Mouse (Mus musculus) urinary bladder, adult 2 months (tissue): ENCODE measurements around the gene 1700102P08Rik. TPM values are rescaled to one million over a fixed set of nuclear protein-coding genes. Genes with fewer than 3 reads are reported as not detected.

Experiments used
- DNase-seq: peaks from one replicate; pipeline ENCODE4 v3.0.0; 2022; ENCODE audit warnings: low spot score
- polyA plus RNA-seq: library from polyadenylated mRNA; depleted of rRNA; stranded (reverse); fragments of >200 nt; gene quantifications from 2 replicates; pipeline ENCODE4 v1.2.3, GENCODE M21; 2012

Gene 1700102P08Rik
- polyA plus RNA-seq, 1 experiment: 0.39 TPM

DNA sequence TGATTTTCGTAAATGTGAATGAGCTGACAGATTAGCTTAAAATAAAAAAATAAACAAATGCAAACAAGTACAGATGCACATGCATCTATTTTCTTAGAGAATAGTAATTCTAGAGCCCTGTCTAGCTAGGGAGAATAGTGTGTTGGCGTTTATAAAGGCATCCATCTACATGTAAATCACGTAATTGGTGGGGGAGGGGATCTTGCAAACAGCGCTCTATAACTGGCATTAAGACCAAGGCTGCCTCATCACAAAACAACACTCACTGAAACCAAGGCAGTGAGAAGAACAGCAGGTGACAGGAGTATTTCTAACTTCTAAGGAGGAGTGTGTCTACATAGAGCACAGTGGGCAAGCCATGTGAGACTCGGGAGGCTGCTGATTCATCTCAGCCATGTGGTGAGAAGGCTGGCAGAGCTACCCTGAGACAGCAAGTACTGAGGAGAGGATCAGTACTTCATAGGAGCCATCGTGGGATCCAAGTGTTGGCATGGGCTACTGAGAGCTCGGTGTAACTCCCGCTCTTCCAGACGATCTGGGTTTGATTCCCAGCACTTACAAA is 18.9 kb downstream of the 1700102P08Rik start:
- DNase-seq: no peak

DNA sequence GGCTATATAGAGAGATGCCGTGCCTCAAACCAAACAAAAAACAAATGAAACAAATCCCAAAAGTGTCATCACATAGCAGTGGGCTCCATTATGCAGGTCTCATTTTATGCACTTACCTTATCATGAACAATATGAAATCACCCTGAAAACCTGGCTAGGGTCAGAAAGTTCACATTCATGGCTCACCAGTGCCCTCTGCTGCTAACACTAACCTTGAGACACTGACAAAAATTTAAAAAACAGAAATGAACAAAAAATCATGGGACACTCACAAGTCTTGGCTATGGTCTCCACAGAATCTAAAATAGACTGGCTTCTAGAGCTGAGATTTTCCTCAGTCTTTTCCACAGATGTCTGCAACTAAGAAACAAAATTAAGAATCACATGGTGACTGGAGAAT is 19.6 kb downstream of the 1700102P08Rik start:
- no peak for DNase-seq

DNA sequence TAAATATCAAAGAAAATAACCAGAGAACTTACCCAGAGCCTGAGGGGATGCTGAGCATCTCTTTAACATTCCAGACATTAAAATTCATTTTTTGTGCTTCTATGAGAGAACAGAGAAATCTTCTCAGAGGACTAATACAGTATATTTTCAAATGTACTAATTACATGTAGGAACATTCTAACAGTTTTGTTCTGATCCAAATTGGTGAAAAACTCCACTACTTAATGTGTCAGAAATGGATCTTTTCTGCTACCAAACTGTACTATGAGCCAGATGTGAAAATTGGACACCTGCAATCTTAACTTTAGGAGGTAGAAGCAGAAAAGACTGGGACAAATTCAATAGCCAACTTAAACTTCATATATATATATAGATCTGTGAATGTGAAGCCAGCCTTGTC is 35.8 kb downstream of the 1700102P08Rik start, which contains the start of gene Ccdc36:
Gene Ccdc36 (minus strand): TSS at position 101 of the 400 bp plus-strand sequence.
- DNase-seq: no peak

DNA sequence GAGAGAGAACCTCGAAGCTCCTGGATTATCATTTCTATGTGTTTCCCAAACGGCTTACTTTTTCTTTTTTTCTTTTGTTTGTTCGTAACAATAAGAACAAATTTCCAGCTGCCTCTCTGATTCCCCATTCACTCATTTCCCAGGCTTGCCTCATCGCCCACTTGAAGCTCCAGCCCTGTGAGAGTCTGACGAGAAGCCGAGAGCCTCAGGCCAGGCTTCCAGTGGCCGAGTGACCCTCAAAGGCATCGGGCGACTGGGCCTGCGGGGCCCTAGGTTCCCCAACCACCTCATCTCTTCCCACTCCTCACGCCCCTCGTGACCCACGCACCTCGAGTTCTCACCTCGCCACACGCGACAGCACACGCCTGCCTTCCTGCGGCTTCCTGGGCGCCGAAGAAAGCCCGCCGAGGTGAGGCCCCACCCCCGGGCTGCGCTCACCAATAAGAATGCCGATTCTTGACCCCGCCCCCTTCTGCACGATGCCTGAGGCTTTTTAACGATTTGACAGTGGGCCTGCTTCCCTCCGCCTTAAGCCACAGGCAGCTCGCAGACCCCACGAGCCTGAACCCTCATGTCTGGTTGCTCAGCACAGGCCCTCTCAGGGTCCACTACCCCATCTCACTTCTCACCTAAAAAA is 38.9 kb downstream of the 1700102P08Rik start:
- no peak for DNase-seq

DNA sequence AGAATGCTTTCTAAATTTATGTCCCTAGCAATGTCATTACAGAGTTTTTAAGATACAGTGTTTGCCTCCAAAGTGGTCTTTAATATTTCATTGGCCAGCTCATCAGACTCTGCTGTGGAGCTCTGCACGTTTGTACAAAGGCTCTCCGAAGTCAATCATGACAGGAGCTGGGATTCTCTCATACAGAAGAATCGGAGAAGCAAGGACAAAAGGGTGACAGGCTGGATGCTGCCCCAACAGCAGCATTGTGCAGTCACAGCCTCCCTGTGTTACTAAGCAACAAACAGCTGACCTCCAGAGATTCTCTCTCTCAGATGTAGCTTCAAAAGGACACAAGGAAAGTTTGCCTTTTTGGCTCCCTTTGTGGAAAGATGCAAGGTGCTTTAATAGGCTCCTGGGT is 43.6 kb downstream of the 1700102P08Rik start, which contains the start of gene BC048562:
Gene BC048562 (plus strand): TSS at position 301 of the 400 bp plus-strand sequence.
- no peak for DNase-seq

DNA sequence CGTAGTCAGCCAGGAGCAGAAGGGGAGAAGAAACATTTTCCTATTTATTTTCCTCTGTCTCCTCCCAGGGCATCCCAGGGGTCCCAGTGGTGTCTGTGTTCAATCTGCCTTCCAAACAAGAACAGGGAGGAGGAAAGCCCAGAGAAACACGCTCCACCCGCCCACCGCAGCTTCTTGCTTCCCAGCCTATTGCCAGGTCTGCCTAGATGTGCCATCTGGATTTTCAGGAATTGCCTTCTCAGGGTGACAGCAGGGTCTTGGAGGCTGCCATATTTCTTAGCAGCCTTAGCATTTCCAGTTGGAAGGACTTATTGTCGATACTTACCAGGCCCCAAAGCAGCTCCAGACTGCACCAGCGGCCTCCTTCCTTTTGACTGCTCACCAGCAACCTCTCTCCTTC is 46.6 kb downstream of the 1700102P08Rik start:
- DNase-seq: no peak

DNA sequence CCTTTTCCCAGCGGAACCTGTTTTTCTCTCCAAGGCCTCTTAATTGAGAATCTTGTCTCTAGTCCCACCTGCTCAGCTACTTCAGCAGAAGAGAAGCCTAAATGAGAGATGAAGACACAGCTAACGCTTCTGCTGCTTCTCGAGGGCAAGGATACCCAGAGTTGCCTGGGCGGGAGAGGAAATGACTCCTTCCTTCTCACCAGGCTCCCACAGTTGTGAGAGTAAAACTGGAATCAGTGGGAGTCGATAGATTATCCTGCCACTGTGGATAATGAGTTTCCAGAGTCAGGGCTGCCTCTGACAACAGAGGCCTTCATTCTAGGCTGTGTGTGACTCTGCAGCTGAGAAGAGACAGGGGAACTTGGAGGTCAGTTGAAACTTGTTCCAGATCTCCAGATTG is 47.9 kb downstream of the 1700102P08Rik start:
- DNase-seq: no peak

DNA sequence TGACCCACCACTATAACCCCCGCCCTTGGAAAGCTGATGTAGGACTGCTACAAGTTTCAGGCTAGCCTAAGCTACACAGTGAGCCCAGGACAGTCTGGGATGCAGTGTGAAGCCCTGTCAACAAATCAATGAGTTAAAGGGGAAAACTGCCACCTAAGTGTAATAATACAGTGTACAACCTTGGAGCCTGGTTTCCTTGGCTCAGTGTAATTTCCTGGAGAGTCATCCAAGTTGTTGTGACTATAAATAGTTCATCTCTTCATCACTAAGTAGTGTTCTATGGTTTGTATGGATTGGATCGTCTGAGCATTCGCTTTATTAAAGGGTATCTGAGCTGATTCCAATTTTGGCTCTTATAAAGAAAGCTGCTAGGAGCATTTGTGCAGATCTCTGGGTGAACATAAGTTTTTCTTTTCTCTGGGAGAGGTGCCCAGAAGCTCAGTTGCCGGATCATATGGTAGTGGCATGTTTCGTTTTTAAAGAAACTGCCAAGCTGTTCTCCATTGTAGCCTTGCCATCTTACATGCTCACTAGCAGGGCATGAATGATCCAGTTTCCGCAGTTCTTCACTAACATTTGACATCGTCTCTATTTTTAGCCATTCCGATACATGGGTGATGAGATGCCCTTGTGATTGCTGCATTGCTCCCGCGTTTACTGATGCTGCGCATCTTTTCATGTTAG is 48.8 kb downstream of the 1700102P08Rik start:
- DNase-seq: no peak

DNA sequence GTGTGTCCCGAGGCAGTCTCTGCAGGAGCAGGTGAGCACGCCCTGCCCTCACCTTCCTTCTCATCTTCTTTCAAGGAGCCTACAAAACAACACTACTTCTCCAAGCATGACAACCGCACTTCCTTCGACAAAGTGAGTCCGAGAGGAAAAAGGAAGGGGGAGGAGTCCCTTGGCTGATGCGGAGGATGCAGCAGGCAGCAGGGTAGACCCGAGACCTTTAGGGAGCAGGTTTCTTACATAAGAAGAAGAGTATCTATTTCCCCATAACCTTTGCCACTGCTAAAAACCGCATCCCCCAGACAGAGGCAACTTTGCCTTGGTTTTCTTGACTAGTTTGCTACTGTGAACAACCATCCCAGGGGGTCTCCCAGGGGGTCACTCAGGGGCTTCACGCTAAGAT is 52.5 kb downstream of the 1700102P08Rik start:
- DNase-seq: no peak

DNA sequence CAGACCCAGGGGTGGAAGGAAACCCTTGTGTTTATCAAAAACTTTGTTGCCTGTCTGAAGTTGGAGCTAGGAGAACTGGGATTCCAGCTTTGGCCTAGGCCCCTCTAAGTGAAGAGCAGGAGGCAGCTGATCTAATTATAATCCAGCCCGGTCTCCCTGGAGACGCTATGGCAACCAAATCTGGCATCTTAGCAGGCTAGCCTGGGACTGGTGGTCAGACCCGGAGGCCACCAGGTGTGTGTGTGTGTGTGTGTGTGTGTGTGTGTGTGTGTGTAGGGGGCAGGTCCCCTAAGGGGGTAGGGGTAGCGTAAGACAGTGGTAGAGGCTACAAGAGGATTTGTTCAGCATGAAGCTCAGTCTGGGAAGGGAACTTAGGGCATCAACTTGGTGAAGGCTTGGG is 57.3 kb downstream of the 1700102P08Rik start:
- DNase-seq: no peak

DNA sequence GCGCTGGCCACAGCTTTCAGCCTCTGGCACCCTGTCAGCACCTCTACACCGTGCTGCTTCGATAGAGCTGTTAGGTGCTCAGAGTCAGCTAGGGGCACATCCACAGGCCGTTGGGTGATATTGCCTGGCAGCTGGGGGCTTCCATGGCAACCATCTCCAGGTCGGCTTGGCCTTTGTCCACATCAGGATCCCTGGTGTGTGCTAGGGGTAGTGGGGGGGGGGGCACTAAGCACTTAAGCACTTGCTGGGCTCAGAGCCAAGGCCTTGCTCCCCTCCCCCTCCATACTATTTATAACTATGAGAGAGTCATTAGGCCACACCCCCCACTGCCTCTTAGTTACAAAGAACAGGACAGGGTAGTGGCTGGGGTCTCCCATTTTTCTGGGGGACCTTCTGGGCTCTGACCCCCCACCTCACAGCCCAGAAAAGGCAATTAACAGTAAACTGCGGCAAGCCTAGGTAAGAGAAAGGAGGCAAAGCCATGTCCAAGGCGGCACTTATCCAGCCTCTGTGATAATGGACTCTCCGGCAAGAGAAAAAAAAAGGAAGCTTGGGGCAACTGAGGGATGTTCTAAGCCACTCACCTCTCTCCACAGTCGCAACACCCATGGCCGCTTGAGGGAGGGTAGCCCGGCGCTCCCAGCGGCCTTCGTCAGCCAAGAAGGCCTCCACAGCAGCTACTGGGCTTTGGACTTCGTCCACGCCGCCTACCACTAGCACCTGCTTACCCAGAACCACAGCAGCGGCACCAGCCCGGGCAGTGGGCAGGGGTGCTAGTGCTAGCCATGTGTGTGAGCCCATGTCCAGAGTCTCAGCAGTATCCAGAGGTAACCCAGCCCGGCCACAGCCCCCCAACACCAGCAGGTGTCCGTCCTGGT is 57.9 kb downstream of the 1700102P08Rik start:
- no peak for DNase-seq

DNA sequence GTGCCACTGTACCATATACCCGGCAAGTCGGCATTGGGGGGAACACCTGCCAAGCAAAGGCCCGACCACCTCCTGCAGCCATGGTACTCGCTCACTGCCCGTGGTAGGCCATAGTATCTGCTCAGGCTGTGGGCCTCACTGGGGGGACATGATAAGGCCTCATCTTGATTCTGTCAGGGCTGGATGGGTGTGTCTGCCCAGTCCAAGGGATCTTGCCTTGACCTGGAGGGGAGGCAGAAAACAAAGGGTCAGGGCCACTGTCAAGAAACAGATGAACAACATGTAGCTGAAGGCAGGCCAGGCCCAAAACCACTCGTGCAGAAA is 58.5 kb downstream of the 1700102P08Rik start:
- no peak for DNase-seq

DNA sequence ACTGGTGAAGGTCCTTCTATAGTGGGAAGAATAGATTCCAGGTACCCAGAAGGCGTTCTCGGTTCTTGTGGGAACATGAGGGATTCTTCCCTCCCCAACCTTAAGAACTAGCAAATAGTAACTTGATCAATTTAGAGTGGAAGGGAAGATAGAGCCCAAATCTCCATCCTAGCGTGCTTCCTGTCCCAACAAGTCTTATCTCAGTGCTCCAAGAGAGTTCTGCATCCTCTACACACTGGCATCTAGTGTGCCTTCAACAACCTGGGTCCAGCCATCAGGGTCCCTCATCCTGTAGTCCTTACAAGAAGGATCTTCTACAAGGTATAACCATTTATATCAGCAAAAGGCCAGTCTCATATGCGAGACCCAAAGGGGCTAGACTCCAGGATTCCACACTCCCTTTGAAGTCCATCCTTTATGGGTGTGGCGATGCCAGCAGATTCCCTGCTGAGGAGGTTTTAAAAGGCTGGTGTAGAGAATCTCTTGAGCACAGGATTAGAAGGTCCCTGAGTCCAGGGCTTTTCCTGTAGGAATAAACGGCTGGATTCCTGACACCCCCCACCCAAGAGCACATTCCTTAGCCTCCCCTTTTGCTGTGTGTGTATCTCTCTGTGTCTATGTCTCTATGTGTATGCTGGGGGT is 59.0 kb downstream of the 1700102P08Rik start:
- no peak for DNase-seq

DNA sequence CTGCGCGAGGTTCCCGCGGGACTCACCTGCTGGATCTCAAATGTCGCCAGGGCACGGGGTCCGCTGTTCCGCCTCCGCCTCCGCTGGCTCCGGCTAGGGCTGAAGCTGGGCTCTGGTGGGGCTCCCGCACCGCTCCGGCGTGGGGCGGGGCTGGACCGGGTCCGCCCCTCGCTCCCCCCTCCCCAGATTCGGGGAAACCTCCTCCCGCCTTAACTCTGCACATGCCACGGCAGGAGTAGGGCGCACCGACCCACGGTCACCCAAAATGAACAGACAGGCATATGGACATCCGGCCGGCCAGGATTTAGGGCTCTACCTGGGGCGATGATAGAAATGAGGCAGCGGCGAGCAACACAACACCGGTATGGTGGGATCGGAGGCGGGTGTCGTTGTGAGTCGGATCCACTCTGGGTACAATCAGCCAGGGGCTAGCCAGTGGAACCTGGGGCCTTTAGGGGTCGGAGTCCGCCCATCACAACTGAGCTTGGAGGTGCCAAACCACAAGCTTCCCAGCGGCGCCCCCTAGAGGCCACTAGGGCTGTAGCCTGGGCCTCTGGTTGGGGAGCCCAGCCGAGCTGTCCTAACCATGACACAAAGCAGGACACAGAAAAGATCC is 59.8 kb downstream of the 1700102P08Rik start:
- peak; percentile 80 for DNase-seq

DNA sequence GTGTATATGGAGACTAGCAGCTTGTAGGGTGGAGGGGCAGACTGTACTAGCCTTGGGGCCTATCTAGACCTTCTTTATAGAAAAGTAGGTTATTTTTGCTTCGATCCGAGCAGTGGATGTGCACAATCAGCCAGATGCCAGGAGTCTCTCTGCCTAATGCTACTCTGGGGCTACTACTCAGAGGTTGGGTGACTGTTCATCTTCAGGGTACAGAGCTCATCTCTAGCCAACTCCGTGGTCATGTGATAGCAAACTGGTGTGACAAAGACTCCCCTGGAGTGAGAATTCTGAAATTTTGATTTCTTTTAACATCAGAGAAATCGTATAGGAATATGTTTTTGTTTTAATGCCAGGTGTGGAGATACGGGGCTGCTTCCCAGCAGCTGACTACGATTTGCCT is 60.3 kb downstream of the 1700102P08Rik start:
- no peak for DNase-seq

DNA sequence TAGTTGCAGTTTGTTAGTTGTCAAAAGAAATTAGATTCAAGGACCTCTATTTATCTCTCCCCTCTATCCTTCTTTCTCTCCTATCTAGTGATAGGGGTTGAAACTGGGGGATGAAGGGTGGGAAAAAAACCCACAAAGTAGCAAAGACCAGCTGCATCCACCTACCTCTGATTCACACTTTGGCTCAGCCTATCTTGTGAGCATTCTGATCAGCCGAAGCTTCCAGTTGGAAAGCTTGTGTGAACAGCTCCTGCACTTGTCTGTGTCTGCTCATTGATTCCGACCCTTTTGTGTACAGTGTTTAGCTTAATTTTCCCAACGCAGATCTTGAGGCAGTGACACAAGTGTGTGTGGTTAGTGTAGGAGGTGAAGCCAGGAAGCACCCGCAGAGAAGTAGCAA is 60.9 kb downstream of the 1700102P08Rik start:
- DNase-seq: no peak

DNA sequence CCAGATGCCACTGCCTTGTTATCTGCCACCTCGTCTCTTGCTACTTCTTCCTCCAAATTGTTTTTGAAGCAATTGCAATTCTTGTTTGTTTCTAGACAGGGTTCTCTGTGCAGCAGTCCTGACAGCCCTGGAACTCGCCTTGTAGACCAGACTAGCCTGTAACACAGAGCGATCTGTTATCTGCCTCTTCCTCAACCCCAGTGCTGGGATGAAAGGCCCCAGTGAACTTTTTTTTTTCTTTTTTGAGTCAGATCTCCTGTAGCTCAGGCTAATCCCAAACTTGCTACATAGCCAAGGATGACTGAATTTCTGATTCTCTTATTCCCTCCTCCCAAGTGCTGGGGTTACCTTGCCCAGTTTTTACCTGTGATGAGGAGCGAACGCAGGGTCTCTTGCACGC is 61.8 kb downstream of the 1700102P08Rik start:
- DNase-seq: no peak

DNA sequence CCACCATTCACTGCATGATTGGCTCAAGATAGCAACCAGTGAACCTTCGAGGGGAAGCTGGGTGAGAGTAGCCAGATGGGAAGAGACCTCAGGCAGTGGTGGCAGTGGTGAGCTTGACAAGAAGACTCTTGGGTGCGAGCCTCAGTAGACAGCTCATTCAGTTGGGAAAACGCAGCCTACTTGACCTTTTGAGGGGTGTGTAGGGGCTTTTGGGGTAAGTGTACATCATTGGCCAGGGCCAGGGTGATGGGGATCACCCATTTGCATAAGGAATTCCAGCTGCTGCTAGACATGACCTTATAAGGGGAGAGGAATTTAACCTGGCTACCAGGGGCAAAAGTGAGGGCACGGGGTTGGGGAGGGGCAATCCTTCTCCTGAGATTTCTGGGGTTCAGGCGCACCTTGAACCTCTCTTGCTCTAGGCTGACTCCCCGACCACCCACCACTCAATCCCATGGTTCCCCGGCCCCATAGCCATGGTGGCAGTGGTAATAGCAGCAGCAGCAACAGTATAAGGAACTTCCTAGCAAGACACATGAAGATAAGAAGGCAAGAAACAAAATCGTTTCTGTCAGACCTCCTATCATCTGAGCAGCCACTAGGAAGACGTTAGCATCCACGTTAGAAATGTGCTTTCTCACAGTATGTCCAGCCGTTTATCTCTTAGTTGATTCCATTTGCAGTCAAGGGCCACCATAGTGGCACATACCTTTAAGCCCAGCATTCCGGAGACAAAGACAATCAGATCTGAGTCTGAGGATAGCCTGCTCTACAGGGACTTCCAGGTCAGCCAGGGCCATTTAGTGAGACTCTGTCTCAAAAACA is 63.4 kb downstream of the 1700102P08Rik start:
- DNase-seq: no peak

DNA sequence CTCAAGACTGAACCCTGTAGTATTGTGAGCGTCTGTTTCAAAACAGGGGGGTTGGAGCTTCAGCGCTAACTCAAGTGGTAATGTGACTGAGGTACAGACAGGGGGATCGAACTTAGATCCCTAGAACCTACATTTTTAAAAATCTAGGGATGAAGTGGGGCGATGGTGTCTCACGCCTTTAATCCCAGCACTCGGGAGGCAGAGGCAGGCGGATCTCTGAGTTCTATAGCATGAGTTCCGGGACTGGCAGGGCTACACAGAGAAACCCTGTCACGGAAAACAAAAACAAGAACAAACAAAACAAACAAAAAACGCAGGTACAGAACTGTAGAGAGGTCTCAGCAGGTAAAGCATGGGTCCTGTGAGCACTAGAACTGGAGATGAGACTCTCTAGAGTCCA is 64.3 kb downstream of the 1700102P08Rik start:
- no peak for DNase-seq

DNA sequence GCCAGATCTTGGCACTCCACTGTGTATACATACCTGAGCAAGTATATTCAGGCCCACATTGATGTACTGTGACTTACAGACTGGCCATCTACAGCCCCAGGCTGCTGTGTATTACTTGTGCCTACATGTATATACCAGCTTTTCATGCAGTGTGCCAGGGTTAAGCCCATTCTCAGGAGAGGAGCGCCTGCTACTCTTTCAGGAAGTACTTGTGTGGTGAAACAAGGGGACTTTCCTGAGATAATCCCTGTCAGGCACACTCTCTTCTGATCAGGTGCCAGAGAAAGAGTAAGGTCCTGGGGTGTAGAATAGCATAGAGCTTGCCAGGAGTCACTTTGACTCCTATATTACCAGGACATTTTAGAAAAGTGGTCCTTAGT is 67.3 kb downstream of the 1700102P08Rik start:
- DNase-seq: no peak
